Mouse (Mus musculus) liver, adult 2 months (tissue): ENCODE measurements around the gene Fam83f.
A peak's percentile ranks its signal among the peaks of the same experiment; 100 is the strongest.

Source experiments
- CTCF ChIP-seq: fragments of 200-500 bp; IDR thresholded peaks from 2 replicates; pipeline ENCODE4 v1.5.1; 2011; ENCODE audit warnings: low read depth, low read length, control low read depth
- POLR2A ChIP-seq: fragments of 200-500 bp; IDR thresholded peaks from 2 replicates; pipeline ENCODE4 v1.6.1; 2011; ENCODE audit warnings: low read length, control low read depth; ENCODE audit not compliant: insufficient read depth; ENCODE audit errors: extremely low read depth

DNA sequence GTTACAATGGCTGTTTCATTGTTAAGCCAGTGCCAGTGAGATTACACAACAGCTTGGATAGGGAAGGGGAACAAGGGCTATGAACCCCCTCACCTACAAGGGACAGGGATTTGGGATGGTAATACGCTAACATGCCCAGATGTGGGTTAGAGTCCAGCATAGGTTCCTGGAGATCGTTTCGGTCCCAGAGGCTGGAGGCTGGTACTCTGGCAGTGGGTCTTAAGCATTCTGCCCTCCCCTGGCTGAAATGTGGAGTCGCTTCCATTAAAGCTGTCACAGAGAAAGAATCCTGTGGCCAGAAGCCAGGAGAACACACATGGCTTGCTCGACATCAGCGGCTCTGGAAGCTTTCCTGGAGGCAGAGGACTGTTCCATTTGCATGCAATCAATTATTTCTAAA lies 37.9 kb downstream of the Fam83f start:
- TF ChIP-seq CTCF = peak; percentile 37; the same call in 1 of the 2 replicates
- no peak for TF ChIP-seq POLR2A
